Mouse (Mus musculus): ENCODE measurements at regions not wholly inside any gene's neighbourhood (a gene's known extent, or its start where the extent isn't known, plus 50 kb on each side); places are given as distances from the start of the nearest gene placed in this dataset.

DNA sequence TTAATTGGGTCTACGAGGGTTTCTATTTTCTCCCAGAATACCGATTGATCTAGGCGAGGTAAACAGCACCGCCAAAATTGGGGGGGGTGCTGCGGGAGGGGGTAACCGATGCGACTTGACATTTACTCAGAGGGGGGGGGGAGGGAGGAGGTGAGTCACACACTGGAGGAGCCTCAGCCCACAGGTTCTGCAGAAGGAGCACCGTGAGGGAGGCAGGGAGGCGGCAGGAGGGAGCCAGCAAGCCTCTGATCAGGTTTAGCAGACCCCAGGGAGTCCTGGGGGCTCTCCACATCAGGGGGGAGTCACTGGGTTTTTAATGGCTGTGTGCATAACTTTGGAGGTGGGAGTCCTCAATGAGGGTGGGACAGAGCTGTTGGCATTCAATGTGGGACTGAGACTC, 51.3 kb upstream of the Ier5l start:
- Histone ChIP-seq H3K27ac (no peak overlapping the region), H3K36me3 (no peaks in the 10 kb centered on the region), H3K27me3 (no peaks in the 10 kb centered on the region), H3K4me1 (peaks cover 17% of the 10 kb centered on the region), H3K4me2 (no peak overlapping the region), H3K9ac (no peak overlapping the region), H3K9me3 (replicated peaks) (no peaks in the 10 kb centered on the region), H3K4me3 (replicated peaks) (no peak overlapping the region)
- no peak for ATAC-seq (replicated peaks; ENCODE audit: low FRiP score)
- WGBS = 31% methylated on average over 9 of the region's 9 CpGs

GRCm38 (mm10) chr2:30525831-30526230, 51.8 kb upstream of the Ier5l start:
- Histone ChIP-seq H3K4me1 (peaks cover 17% of the 10 kb centered on the region), H3K27ac (no peak overlapping the region), H3K27me3 (no peaks in the 10 kb centered on the region), H3K36me3 (no peaks in the 10 kb centered on the region), H3K9me3 (replicated peaks) (no peaks in the 10 kb centered on the region), H3K9ac (no peak overlapping the region), H3K4me2 (no peak overlapping the region), H3K4me3 (replicated peaks) (no peak overlapping the region)
- 42% methylated on average over 3 of the region's 3 CpGs for WGBS
- no peak for ATAC-seq (replicated peaks; ENCODE audit: low FRiP score)

DNA sequence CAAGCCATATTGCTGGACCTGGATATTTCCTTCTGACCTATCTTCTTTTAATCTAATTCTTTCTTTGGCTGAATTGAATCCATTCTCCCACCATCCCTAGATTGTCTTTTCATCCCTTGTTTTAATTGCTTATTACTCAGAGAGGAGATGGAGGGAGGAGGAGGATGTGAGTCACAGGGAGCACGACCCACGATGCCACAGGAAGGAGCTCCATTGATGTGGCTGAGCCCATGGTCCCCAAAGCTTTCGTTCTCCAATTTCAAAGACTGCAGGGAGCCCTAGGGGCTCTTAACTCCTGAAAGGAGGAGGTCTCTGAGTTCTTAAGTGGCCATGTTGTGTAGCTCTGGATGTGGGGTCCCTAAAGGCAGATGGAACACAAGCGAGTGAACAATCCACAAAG, 53.5 kb upstream of the Ier5l start:
- 20% methylated on average over 4 of the region's 4 CpGs for WGBS

DNA sequence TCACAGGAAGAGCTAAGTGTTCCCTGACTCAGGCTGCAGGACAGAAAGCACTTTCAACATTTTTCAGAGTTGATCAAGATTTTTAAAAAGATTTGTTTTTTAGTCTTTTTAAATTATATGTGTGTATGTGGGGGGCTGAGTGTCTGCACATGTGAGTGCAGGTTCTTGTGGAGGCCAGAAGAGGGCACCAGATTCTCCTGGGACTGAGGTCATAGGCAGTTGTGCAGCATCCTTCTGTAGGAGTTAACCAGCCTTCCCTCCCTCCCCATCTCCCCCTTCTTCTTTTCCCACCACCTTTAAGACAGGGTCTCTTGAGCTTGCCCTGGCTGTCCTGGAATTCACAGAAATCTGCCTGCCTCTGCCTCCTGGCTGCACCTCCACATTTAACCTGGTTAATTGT, 58.9 kb upstream of the Ier5l start:
- no peaks in the 10 kb centered on the region for H3K27me3 ChIP-seq
- H3K36me3 ChIP-seq = no peaks in the 10 kb centered on the region
- no peaks in the 10 kb centered on the region for H3K9me3 ChIP-seq (replicated peaks)
- H3K4me1 ChIP-seq = no peaks in the 10 kb centered on the region
- no peak for ATAC-seq (replicated peaks; ENCODE audit: low FRiP score)
- H3K4me2 ChIP-seq = no peak overlapping the region
- H3K4me3 ChIP-seq (replicated peaks) = no peak overlapping the region
- no peak overlapping the region for H3K9ac ChIP-seq
- H3K27ac ChIP-seq = no peak overlapping the region

More for the DNA sequence above, 53.5 kb upstream of the Ier5l start:
- Histone ChIP-seq H3K9ac (no peak overlapping the region), H3K9me3 (replicated peaks) (no peaks in the 10 kb centered on the region), H3K27me3 (no peaks in the 10 kb centered on the region), H3K27ac (no peak overlapping the region), H3K4me2 (no peak overlapping the region), H3K4me3 (replicated peaks) (no peak overlapping the region), H3K36me3 (no peaks in the 10 kb centered on the region), H3K4me1 (peaks cover 17% of the 10 kb centered on the region)
- no peak for ATAC-seq (replicated peaks; ENCODE audit: low FRiP score)

DNA sequence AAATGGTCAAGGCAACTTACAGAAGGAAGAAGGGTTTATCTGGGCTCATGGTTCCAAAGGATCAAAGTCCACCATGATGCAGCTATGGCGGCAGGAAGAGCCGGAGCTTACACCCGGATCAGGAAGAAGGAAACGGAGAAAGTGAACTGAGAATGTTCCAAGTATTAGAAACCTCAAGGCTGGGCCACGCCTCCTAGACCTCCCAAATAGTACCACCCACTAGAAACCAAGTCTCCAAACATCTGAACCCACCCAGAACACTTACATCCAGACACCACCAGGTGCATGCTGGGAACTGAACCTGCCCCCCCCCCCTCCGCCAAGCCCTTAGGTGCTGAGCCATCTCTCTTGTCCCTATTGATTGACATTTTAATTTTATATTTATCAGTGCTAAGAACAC, 59.3 kb upstream of the Ier5l start:
- WGBS = 94% methylated on average over 6 of the region's 6 CpGs
- Histone ChIP-seq H3K4me1 (no peaks in the 10 kb centered on the region), H3K4me3 (replicated peaks) (no peak overlapping the region), H3K9me3 (replicated peaks) (no peaks in the 10 kb centered on the region), H3K36me3 (no peaks in the 10 kb centered on the region), H3K4me2 (no peak overlapping the region), H3K9ac (no peak overlapping the region), H3K27ac (no peak overlapping the region), H3K27me3 (no peaks in the 10 kb centered on the region)
- no peak for ATAC-seq (replicated peaks; ENCODE audit: low FRiP score)

DNA sequence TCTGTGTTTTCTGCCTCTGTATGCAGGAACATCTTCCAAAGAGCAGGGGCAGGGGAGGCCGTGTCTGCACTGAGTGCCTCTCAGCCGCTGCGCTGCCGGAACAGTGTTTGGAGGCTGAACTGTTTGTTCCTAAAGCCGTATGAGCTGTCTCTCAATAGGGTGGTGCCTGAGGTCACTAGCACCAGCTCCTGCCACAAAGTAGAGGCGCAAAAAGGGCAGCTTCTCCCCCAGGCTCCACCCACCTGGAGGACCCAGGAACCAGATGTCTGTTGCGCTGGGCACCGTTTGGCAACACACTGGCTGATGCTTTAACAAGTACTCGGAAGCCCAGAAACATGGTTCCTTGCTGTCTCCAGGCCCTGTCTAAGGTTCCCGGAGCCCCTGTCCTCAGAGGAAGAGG, 60.4 kb upstream of the Cstad start:
- no peak overlapping the region for H3K4me3 ChIP-seq (replicated peaks)
- H3K36me3 ChIP-seq = no peaks in the 10 kb centered on the region
- no peaks in the 10 kb centered on the region for H3K9me3 ChIP-seq (replicated peaks)
- no peak overlapping the region for H3K9ac ChIP-seq
- ATAC-seq (replicated peaks; ENCODE audit: low FRiP score) = no peak
- H3K27ac ChIP-seq = no peak overlapping the region
- no peaks in the 10 kb centered on the region for H3K4me1 ChIP-seq
- H3K27me3 ChIP-seq = no peaks in the 10 kb centered on the region
- 54% methylated on average over 10 of the region's 10 CpGs for WGBS
- no peak overlapping the region for H3K4me2 ChIP-seq

DNA sequence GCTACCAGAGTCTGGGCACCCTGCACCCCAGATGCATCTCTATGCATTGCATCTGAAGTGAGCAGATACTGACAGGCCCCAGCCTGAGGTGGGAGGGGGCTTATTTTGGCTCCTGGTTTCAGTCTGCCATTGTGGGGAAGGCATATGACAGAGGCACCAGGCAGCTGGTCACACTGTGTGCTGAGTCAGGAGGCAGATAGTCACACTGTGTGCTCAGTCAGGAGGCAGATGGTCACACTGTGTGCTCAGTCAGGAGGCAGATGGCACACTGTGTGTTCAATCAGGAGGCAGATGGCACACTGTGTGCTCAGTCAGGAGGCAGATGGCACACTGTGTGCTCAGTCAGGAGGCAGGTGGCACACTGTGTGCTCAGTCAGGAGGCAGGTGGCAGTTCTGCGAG, 55.5 kb upstream of the Cstad start:
- ATAC-seq (replicated peaks; ENCODE audit: low FRiP score) = no peak
- no peak overlapping the region for H3K9ac ChIP-seq
- no peak overlapping the region for H3K4me2 ChIP-seq
- 90% methylated on average over 1 of the region's 1 CpGs for WGBS
- H3K9me3 ChIP-seq (replicated peaks) = no peaks in the 10 kb centered on the region
- no peaks in the 10 kb centered on the region for H3K27me3 ChIP-seq
- H3K4me1 ChIP-seq = 0 out of 2 replicates have a peak, but pooled peaks cover 3% of the 10 kb centered on the region
- H3K4me3 ChIP-seq (replicated peaks) = no peak overlapping the region
- no peaks in the 10 kb centered on the region for H3K36me3 ChIP-seq
- no peak overlapping the region for H3K27ac ChIP-seq

DNA sequence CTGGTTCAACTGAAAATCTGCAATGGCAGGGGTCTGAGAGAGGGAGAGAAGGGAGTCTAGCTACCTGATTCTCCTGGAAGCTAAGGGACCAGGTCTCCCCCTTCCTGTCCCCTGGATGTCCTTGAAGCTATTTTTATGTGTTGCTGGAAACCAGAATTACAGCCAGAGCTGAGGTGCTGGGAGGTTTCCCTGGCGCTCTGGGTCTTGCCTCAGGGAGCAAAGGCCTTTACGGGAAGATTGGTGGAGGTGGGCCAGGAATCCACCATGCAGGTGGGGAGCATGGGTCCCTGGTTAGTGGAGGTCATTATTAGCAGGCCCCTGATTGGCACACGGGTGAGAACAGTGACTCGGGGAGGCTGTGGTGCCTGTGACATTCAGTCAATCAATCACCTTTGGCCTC, 53.3 kb upstream of the Cstad start:
- Histone ChIP-seq H3K36me3 (no peaks in the 10 kb centered on the region), H3K9me3 (replicated peaks) (no peaks in the 10 kb centered on the region), H3K27me3 (no peaks in the 10 kb centered on the region), H3K9ac (no peak overlapping the region), H3K27ac (no peak overlapping the region), H3K4me3 (replicated peaks) (no peak overlapping the region), H3K4me2 (no peak overlapping the region), H3K4me1 (peaks cover 23% of the 10 kb centered on the region)
- ATAC-seq (replicated peaks; ENCODE audit: low FRiP score) = no peak
- WGBS = 32% methylated on average over 4 of the region's 4 CpGs

GRCm38 (mm10) chr2:30544782-30545435, 49.9 kb upstream of the Cstad start:
- Histone ChIP-seq H3K4me1 (peaks cover 39% of the 10 kb centered on the region), H3K9me3 (replicated peaks) (no peaks in the 10 kb centered on the region), H3K27ac (0 out of 2 replicates have a peak overlapping the region, but pooled peaks have one; percentile 54), H3K9ac (0 out of 2 replicates have a peak overlapping the region, but pooled peaks have one; percentile 22), H3K4me3 (replicated peaks) (peak overlapping the region; percentile 35), H3K4me2 (peak overlapping the region; percentile 65), H3K27me3 (no peaks in the 10 kb centered on the region), H3K36me3 (no peaks in the 10 kb centered on the region)
- WGBS = 3% methylated on average over 35 of the region's 35 CpGs
- ATAC-seq (replicated peaks; ENCODE audit: low FRiP score) = peak; percentile 86

All from kidney, embryonic 15.5 days (tissue).